In genomic region chr7:122197306-122197705, GRCm38 (mm10) we compare ENCODE assay signal across 8 mouse cellular contexts. TPM values are rescaled to one million over a fixed set of nuclear protein-coding genes. Genes with fewer than 3 reads are reported as not detected.
DNase-seq lines count a peak whose midpoint lies in the region; ATAC-seq lines count a peak whose summit lies in the region.
"Had no signal": no experiment of that assay in that cellular context is flagged by ENCODE, and none has a peak within 500 bp of the region (broad histone marks: within the 10 kb centered on the region; RNA-seq: fewer than 3 reads in every experiment).

No protein-coding gene starts in this region.

- DNase-seq in ovary, postnatal 14 days (ENCODE audit: low spot score), result peak; percentile 42
- no peak for DNase-seq in ovary, postnatal 10 days (ENCODE audit: low spot score)
- DNase-seq in T-cell, adult 2 months (ENCODE audit: low spot score), result peak; percentile 35
- peak; percentile 75 to 79 for DNase-seq in cerebellum, postnatal 10 days
- DNase-seq in induced T-regulatory cell, adult 2 months (ENCODE audit: low read depth), result peak; percentile 84
- peak; percentile 34 for DNase-seq in liver, embryonic 13.5 days
- peak; percentile 36 to 75 for DNase-seq in spleen, postnatal 10 days (ENCODE audit: low spot score in 2 of 2)

- no peaks in the 10 kb centered on the region for H3K27me3 ChIP-seq in liver, embryonic 13.5 days
- H3K27me3 ChIP-seq: neural tube, embryonic 13.5 days had no signal

- peaks cover 8% of the 10 kb centered on the region for H3K4me1 ChIP-seq in liver, embryonic 13.5 days (replicated peaks)
- H3K4me1 ChIP-seq: neural tube, embryonic 13.5 days had no signal

- no peak overlapping the region for H3K4me3 ChIP-seq in liver, embryonic 13.5 days (replicated peaks)
- H3K4me3 ChIP-seq: neural tube, embryonic 13.5 days had no signal

- no peaks in the 10 kb centered on the region for H3K36me3 ChIP-seq in liver, embryonic 13.5 days
- H3K36me3 ChIP-seq: neural tube, embryonic 13.5 days had no signal

- no peaks in the 10 kb centered on the region for H3K9me3 ChIP-seq in liver, embryonic 13.5 days (replicated peaks)
- H3K9me3 ChIP-seq: neural tube, embryonic 13.5 days had no signal

- 18% methylated on average over 4 of the region's 4 CpGs for WGBS in liver, embryonic 13.5 days (ENCODE audit: insufficient replicate concordance)

- H3K27ac ChIP-seq in liver, embryonic 13.5 days, result no peak overlapping the region
- H3K27ac ChIP-seq: neural tube, embryonic 13.5 days had no signal

- no peak overlapping the region for H3K4me2 ChIP-seq in liver, embryonic 13.5 days
- H3K4me2 ChIP-seq: neural tube, embryonic 13.5 days had no signal

- no peak for ATAC-seq in liver, embryonic 13.5 days (ENCODE audit: low read depth)

- H3K9ac ChIP-seq in liver, embryonic 13.5 days, result no peak overlapping the region
- H3K9ac ChIP-seq: neural tube, embryonic 13.5 days had no signal

RNA-seq across cellular contexts. Expression of gene Ern2, which starts 11.3 kb away (rescaled TPM):
- polyA plus RNA-seq in liver, embryonic 13.5 days (2015; fragmentation: Nextera tagmentation; extraction: Ambion mirVana), result not detected in 2 replicates

RNA-seq across cellular contexts. Expression of gene Chp2, which starts 22.0 kb away (rescaled TPM):
- polyA plus RNA-seq in liver, embryonic 13.5 days (2015; fragmentation: Nextera tagmentation; extraction: Ambion mirVana), result 0.58 and 0.59 TPM in 2 replicates

RNA-seq across cellular contexts. Expression of gene Plk1, which starts 38.1 kb away (rescaled TPM):
- 123 and 138 TPM in 2 replicates for polyA plus RNA-seq in liver, embryonic 13.5 days (2015; fragmentation: Nextera tagmentation; extraction: Ambion mirVana)
